Mouse (Mus musculus): Measurements from ENCODE around the gene Ttc1. TPM values are rescaled to one million over a fixed set of nuclear protein-coding genes. Genes with fewer than 3 reads are reported as not detected.

Gene Ttc1
- polyA plus RNA-seq (2015; fragmentation: Nextera tagmentation; extraction: Ambion mirVana) = 77.2 and 80.4 TPM in 2 replicates

- Histone ChIP-seq H3K27me3 (no peaks in the 10 kb centered on the region), H3K9ac (peak within 1 kb of the TSS; percentile 79), H3K27ac (peak within 1 kb of the TSS; percentile 10; the same call in 1 of the 2 replicates), H3K9me3 (no peaks in the 10 kb centered on the region), H3K36me3 (peaks cover 25% of the 10 kb centered on the region), H3K4me1 (peaks cover 9% of the 10 kb centered on the region), H3K4me2 (replicated peaks) (peak within 1 kb of the TSS; percentile 92), H3K4me3 (peak within 1 kb of the TSS; percentile 80)
- WGBS = 4% methylated on average over 47 of the region's 47 CpGs
- peak; percentile 97 for ATAC-seq (ENCODE audit: low FRiP score, low read depth)
Measured at GRCm38 (mm10) chr11:43747233-43748226, at the start of gene Ttc1. Ttc1 (minus strand) TSS chr11:43748008.

- Histone ChIP-seq H3K27me3 (no peaks in the 10 kb centered on the region), H3K9me3 (no peaks in the 10 kb centered on the region), H3K36me3 (no peaks in the 10 kb centered on the region), H3K9ac (no peak overlapping the region), H3K4me1 (no peaks in the 10 kb centered on the region), H3K4me2 (replicated peaks) (no peak overlapping the region), H3K4me3 (no peak overlapping the region), H3K27ac (no peak overlapping the region)
- 27% methylated on average over 8 of the region's 8 CpGs for whole genome bisulfite sequencing
- no peak for ATAC-seq (ENCODE audit: low FRiP score, low read depth)
Measured at GRCm38 (mm10) chr11:43795992-43796391, 48.2 kb upstream of the Ttc1 start.

GRCm38 (mm10) chr11:43790446-43790845, 42.6 kb upstream of the Ttc1 start:
- no peak overlapping the region for H3K9ac ChIP-seq
- H3K4me2 ChIP-seq (replicated peaks) = no peak overlapping the region
- no peaks in the 10 kb centered on the region for H3K36me3 ChIP-seq
- no peaks in the 10 kb centered on the region for H3K9me3 ChIP-seq
- ATAC-seq (ENCODE audit: low FRiP score, low read depth) = no peak
- no peaks in the 10 kb centered on the region for H3K4me1 ChIP-seq
- H3K4me3 ChIP-seq = no peak overlapping the region
- WGBS = 73% methylated on average over 6 of the region's 6 CpGs
- H3K27ac ChIP-seq = no peak overlapping the region
- H3K27me3 ChIP-seq = no peaks in the 10 kb centered on the region

- H3K4me1 ChIP-seq = no peaks in the 10 kb centered on the region
- WGBS = 3% methylated on average over 2 of the region's 2 CpGs
- H3K4me3 ChIP-seq = no peak overlapping the region
- H3K9ac ChIP-seq = no peak overlapping the region
- H3K4me2 ChIP-seq (replicated peaks) = no peak overlapping the region
- H3K36me3 ChIP-seq = no peaks in the 10 kb centered on the region
- no peaks in the 10 kb centered on the region for H3K27me3 ChIP-seq
- H3K27ac ChIP-seq = no peak overlapping the region
- H3K9me3 ChIP-seq = no peaks in the 10 kb centered on the region
- ATAC-seq (ENCODE audit: low FRiP score, low read depth) = peak; percentile 57; the same call in 1 of the 2 replicates
Measured at GRCm38 (mm10) chr11:43783772-43784171, 36.0 kb upstream of the Ttc1 start.

GRCm38 (mm10) chr11:43783106-43783505, 35.3 kb upstream of the Ttc1 start:
- Histone ChIP-seq H3K4me1 (no peaks in the 10 kb centered on the region), H3K4me2 (replicated peaks) (no peak overlapping the region), H3K27me3 (peaks cover 7% of the 10 kb centered on the region; the same call in 1 of the 2 replicates), H3K4me3 (no peak overlapping the region), H3K9me3 (no peaks in the 10 kb centered on the region), H3K9ac (no peak overlapping the region), H3K36me3 (no peaks in the 10 kb centered on the region), H3K27ac (no peak overlapping the region)
- ATAC-seq (ENCODE audit: low FRiP score, low read depth) = no peak
- WGBS = 86% methylated on average over 5 of the region's 5 CpGs

- Histone ChIP-seq H3K9ac (no peak overlapping the region), H3K4me1 (no peaks in the 10 kb centered on the region), H3K4me3 (no peak overlapping the region), H3K36me3 (no peaks in the 10 kb centered on the region), H3K27ac (no peak overlapping the region), H3K27me3 (peaks cover 36% of the 10 kb centered on the region), H3K4me2 (replicated peaks) (no peak overlapping the region), H3K9me3 (no peaks in the 10 kb centered on the region)
- WGBS = 78% methylated on average over 5 of the region's 5 CpGs
- no peak for ATAC-seq (ENCODE audit: low FRiP score, low read depth)
Measured at GRCm38 (mm10) chr11:43779551-43779950, 31.7 kb upstream of the Ttc1 start.

- ATAC-seq (ENCODE audit: low FRiP score, low read depth) = no peak
- no peaks in the 10 kb centered on the region for H3K36me3 ChIP-seq
- WGBS = 23% methylated on average over 8 of the region's 8 CpGs
- no peak overlapping the region for H3K27ac ChIP-seq
- H3K4me2 ChIP-seq (replicated peaks) = peak overlapping the region; percentile 73
- H3K4me1 ChIP-seq = peaks cover 3% of the 10 kb centered on the region; the same call in 1 of the 2 replicates
- H3K9ac ChIP-seq = peak overlapping the region; percentile 56; the same call in 1 of the 2 replicates
- H3K9me3 ChIP-seq = no peaks in the 10 kb centered on the region
- H3K27me3 ChIP-seq = peaks cover 49% of the 10 kb centered on the region
- H3K4me3 ChIP-seq = peak overlapping the region; percentile 45
Measured at GRCm38 (mm10) chr11:43776324-43776694, 28.5 kb upstream of the Ttc1 start.

- peak overlapping the region; percentile 45 for H3K4me3 ChIP-seq
- H3K4me1 ChIP-seq = peaks cover 3% of the 10 kb centered on the region; the same call in 1 of the 2 replicates
- H3K27ac ChIP-seq = no peak overlapping the region
- no peaks in the 10 kb centered on the region for H3K9me3 ChIP-seq
- H3K36me3 ChIP-seq = no peaks in the 10 kb centered on the region
- peak overlapping the region; percentile 56 for H3K9ac ChIP-seq
- peak; percentile 59; the same call in 1 of the 2 replicates for ATAC-seq (ENCODE audit: low FRiP score, low read depth)
- H3K27me3 ChIP-seq = peaks cover 49% of the 10 kb centered on the region
- 14% methylated on average over 63 of the region's 63 CpGs for WGBS
- peak overlapping the region; percentile 73 for H3K4me2 ChIP-seq (replicated peaks)
Measured at GRCm38 (mm10) chr11:43775469-43776323, 27.9 kb upstream of the Ttc1 start.

GRCm38 (mm10) chr11:43773725-43774124, 25.9 kb upstream of the Ttc1 start:
- no peak overlapping the region for H3K4me2 ChIP-seq (replicated peaks)
- H3K27me3 ChIP-seq = peaks cover 49% of the 10 kb centered on the region
- no peak overlapping the region for H3K4me3 ChIP-seq
- peaks cover 3% of the 10 kb centered on the region; the same call in 1 of the 2 replicates for H3K4me1 ChIP-seq
- WGBS = 27% methylated on average over 5 of the region's 5 CpGs
- H3K27ac ChIP-seq = no peak overlapping the region
- no peak overlapping the region for H3K9ac ChIP-seq
- no peaks in the 10 kb centered on the region for H3K36me3 ChIP-seq
- 0 out of 2 replicates have a peak, but pooled peaks have one; percentile 28 for ATAC-seq (ENCODE audit: low FRiP score, low read depth)
- H3K9me3 ChIP-seq = no peaks in the 10 kb centered on the region

- H3K27ac ChIP-seq = no peak overlapping the region
- H3K27me3 ChIP-seq = peaks cover 29% of the 10 kb centered on the region
- H3K4me3 ChIP-seq = no peak overlapping the region
- H3K9ac ChIP-seq = no peak overlapping the region
- H3K36me3 ChIP-seq = no peaks in the 10 kb centered on the region
- WGBS = 77% methylated on average over 4 of the region's 4 CpGs
- no peak overlapping the region for H3K4me2 ChIP-seq (replicated peaks)
- H3K9me3 ChIP-seq = no peaks in the 10 kb centered on the region
- H3K4me1 ChIP-seq = peaks cover 6% of the 10 kb centered on the region
- no peak for ATAC-seq (ENCODE audit: low FRiP score, low read depth)
Measured at GRCm38 (mm10) chr11:43770110-43770509, 22.3 kb upstream of the Ttc1 start.

- H3K4me3 ChIP-seq = no peak overlapping the region
Measured at GRCm38 (mm10) chr11:43767749-43768148, 19.9 kb upstream of the Ttc1 start.

More at GRCm38 (mm10) chr11:43767749-43768148, 19.9 kb upstream of the Ttc1 start:
- peaks cover 3% of the 10 kb centered on the region; the same call in 1 of the 2 replicates for H3K4me1 ChIP-seq
- H3K27me3 ChIP-seq = peaks cover 19% of the 10 kb centered on the region; the same call in 1 of the 2 replicates
- no peaks in the 10 kb centered on the region for H3K9me3 ChIP-seq
- no peak for ATAC-seq (ENCODE audit: low FRiP score, low read depth)
- no peak overlapping the region for H3K9ac ChIP-seq
- H3K4me2 ChIP-seq (replicated peaks) = peak overlapping the region; percentile 72
- H3K27ac ChIP-seq = no peak overlapping the region
- WGBS = 68% methylated on average over 11 of the region's 11 CpGs
- no peaks in the 10 kb centered on the region for H3K36me3 ChIP-seq
